Mouse (Mus musculus) ES-CJ7 (cell line): Measurements from ENCODE around the gene Klhdc8a.
"Not testable (repeated sequence)": the region's sequence is repeated elsewhere in the genome, so short reads cannot be mapped to it uniquely, and the experiment has no call there.

ENCODE experiments used
- DNase-seq: peaks from one replicate; pipeline ENCODE4 v3.0.0; 2011; ENCODE audit warnings: low read depth, low spot score

The Klhdc8a gene

GRCm38 (mm10) chr1:132343656-132344055 lies 45.2 kb downstream of the Klhdc8a start:
- no peak for DNase-seq

GRCm38 (mm10) chr1:132345514-132345913 lies 47.1 kb downstream of the Klhdc8a start:
- DNase-seq: no peak

GRCm38 (mm10) chr1:132346134-132346851 lies 47.9 kb downstream of the Klhdc8a start:
- no peak for DNase-seq

- DNase-seq: no peak
Observed at GRCm38 (mm10) chr1:132346951-132347350, 48.5 kb downstream of the Klhdc8a start.

- no peak for DNase-seq
Observed at GRCm38 (mm10) chr1:132348401-132348800, 50.0 kb downstream of the Klhdc8a start.

- DNase-seq: not testable (repeated sequence)
Observed at GRCm38 (mm10) chr1:132349049-132349448, 50.6 kb downstream of the Klhdc8a start.

GRCm38 (mm10) chr1:132349601-132350000 lies 51.2 kb downstream of the Klhdc8a start:
- not testable (repeated sequence) for DNase-seq

GRCm38 (mm10) chr1:132351058-132351457 lies 52.6 kb downstream of the Klhdc8a start:
- peak; percentile 36 for DNase-seq

GRCm38 (mm10) chr1:132353389-132353788 lies 55.0 kb downstream of the Klhdc8a start:
- no peak for DNase-seq

GRCm38 (mm10) chr1:132354234-132354633 lies 55.8 kb downstream of the Klhdc8a start:
- no peak for DNase-seq

GRCm38 (mm10) chr1:132355162-132355601 lies 56.8 kb downstream of the Klhdc8a start:
- no peak for DNase-seq

GRCm38 (mm10) chr1:132355841-132356242 lies 57.4 kb downstream of the Klhdc8a start:
- peak; percentile 92 for DNase-seq

GRCm38 (mm10) chr1:132356841-132357240 lies 58.4 kb downstream of the Klhdc8a start:
- DNase-seq: no peak
